Mouse (Mus musculus) layer of hippocampus, adult 8-10 months (tissue): ENCODE data around the gene Tc2n. TPM values are rescaled to one million over a fixed set of nuclear protein-coding genes. Genes with fewer than 3 reads are reported as not detected.
"Not testable (repeated sequence)": the region's sequence is repeated elsewhere in the genome, so short reads cannot be mapped to it uniquely, and the experiment has no call there.

Source experiments
- DNase-seq, 2 experiments: peaks; one replicate each; pipeline ENCODE4 v3.0.0; 2022; ENCODE audit warnings: low spot score in 2 of 2
- total RNA-seq, 4 experiments: library from RNA; stranded (reverse); gene quantifications; 2 replicates each; pipeline ENCODE4 v1.2.4; 2022

Gene Tc2n
- total RNA-seq = 1 to 10 TPM in 1 of 4 experiments, under 1 TPM in 3; 0.12 to 1.1 (median 0.66) TPM

DNA sequence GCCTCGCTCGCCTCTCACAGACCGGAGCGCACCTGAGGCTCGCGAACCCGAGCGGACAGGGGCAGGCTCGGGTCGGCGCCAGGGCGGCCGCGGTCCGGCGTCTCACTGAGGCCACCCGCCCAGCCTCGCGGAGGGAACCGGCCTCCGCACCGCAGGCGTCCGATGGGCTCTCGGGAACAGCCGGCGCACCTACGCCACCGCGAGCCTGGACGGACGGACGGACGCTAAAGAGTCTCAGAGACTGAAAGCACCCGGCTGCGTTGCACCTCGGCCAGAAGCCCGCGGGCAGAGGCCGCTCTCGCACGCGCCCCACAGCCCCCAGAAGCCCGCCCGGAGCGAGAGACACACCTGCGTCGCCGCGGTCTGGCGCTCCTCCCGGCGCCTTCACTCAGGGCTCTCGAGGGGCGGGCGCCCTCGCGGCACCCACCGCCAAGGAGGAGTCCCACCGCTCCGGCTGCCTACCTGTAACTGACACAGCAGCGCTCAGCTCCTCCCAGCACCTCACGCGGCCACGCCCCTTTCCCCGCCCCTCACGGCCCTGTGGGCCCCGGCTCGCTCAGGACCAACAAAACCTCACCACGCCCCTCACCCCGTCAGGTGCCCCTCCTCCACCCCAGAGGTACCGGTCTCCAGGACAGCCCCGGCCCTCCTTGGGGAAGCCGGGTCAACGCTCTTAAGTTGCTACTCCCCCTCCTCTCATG is at the start of gene Tc2n:
Gene Tc2n, minus strand, starts transcription at position 470 of the 701 bp plus-strand sequence.
- DNase-seq = peak; percentile 3 to 7

DNA sequence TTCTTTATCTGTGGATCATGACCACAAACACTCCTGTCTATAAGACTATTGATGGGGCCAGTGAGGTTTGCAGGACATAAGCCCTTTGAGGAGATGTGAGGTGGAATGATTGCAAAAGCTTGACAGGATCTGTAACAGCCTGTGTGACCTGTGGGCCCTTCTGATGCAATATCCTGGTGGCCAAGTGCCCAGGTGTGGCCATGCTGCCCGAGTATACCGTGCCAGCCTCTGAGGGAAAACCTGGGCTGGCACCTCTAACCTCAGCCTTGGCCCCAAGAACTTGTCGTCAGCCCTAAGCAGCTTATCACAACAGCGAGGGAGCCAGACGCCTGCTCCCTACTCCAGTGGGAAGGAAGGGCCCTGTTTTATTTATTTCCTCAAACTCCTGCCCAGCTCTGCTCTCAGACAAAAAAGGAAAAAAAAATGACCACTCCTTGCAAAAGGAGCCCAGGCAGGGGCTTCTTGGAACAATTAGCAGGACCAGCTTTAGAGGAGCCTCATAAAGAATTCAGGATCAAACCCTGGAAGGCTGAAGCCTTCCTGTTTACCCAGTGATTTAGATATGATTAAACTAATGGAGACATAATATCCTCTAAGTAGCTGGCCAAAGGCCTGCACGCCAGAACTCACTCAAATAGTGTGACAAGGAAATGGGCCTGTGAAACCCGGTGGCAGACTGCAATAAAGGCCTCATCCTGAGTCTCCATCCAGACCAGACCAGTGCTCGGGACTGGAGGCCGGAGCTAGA is 49.2 kb upstream of the Tc2n start:
- no peak for DNase-seq

DNA sequence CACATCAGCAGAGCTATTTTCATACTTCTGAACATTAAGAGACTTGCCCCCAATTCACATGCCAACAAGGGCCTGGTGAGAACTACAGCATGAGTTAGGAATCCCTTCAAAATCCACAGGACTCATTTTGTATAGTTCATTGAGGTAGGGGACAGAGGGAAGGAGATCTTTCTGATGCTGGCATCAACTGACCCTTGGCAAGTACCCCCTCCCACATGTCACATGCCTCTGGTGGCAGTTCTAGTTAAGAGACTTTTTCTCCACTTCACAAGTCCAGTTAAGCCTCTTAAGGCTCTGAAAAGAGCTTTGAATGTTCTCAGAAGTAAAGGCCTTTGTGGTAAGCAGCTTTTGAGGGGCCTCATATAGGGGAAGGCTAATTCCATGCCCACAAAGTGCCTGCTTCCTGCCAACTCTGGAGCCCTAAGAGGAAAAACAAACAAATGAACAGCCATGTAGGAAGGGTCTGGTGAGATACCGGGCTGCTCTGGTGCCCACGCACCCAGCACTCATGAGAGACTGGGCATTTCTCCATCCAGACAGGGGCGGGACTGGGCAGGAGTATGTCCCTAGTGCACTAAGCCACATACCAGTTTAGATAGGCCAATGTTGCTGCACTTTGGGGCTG is 48.0 kb upstream of the Tc2n start:
- no peak for DNase-seq

DNA sequence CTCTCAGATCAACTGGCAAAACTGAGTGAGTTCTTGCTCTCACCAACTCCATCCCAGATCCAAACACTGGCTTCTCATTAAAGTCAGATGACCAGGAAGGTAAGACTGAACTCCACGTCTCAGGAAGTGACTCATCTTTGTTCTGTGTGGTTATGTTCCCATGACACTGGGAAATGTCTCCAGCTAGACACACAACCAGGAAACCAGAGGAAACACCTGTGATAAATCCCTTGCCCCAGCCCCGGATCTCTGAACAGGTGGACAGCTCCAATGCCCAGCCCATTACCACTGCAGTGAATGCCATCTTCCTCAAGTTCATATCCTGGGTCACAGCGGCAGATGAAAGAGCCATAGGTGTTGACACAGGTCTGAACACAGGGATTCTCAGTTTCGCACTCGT is 46.5 kb upstream of the Tc2n start:
- no peak for DNase-seq

DNA sequence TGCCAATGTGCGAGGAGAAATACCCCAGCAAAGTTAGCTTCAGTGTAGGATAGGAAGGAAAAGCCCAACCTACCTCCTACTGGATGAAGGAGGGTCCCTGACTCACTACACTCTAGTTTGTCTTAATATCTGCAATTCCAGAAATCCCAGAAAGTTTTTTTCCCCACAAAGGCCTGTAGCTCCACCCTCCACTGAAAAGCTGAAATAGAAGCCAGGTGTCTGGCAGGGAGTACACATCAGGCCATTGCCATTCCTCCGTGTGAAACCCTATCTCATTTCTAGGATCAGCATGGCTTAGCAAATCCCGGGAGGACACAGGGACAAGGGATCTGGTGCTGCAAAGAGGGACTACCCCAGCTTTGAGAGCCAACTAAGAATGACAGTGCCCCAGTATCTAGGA is 44.7 kb upstream of the Tc2n start:
- no peak for DNase-seq

DNA sequence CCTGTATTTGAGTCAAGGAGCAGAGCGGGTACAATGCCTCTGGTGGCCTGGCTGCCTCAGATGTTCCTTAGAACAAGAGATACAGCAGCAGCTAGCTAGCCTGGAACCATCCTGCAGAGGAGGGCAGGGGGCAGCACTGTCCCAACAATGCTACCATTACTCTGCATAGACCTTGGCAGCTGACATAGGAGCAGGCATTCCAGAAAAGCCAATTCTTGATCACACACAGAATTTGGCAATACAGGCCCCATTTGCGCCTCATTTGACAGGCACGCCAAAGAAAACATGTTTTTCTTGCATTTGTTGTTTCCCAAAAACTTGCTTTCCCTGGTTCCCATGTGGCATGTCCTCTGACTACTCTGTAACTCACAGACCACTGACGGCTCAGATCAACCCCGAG is 43.7 kb upstream of the Tc2n start:
- DNase-seq = no peak

DNA sequence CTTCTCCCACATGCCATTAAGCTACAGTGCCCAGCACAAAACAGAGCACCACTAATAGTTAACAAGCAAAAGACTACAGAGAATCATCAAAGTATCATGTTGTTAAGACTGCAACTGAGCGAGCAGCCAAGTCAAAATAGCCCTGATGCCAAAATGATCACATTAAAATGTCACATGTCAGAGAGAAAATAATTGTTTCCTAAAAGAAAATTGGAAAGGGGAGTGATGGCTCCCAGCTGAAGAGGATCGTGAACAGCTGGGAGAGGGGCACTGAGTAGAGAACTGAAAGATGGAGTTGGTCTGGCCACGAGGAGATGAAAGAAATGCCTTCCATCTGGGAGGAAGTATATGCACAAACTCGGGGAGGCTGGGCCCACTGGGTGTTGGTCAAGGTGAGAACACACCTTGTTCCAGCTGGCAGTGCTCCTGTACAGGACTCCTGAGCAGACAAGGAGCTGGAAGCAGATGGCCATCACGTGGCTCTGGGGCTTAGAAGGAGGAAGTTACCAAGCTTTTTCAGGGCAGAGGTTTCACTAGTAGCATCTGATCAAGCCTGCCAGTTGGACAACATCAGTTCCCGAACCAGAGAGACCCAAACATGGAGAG is 41.2 kb upstream of the Tc2n start:
- DNase-seq = no peak

DNA sequence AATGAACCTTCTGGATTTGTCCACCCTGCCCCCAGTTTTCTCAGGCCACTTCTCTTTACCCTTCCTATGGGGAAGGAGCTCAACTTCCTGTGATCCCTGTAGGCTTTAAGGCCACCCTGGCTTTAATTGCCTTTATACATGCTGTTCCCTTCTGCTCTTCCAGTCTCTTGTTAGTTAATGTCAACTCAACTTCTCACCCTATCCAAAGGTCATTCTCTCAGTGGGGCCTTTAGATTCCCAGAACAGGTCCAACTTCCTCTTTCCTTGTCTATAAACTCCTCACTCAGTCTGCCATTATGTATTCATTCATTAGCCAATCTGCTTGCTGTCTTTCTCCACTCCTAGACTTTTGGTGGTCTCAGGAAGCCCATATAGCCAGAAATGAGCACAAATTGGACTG is 40.4 kb upstream of the Tc2n start:
- no peak for DNase-seq

DNA sequence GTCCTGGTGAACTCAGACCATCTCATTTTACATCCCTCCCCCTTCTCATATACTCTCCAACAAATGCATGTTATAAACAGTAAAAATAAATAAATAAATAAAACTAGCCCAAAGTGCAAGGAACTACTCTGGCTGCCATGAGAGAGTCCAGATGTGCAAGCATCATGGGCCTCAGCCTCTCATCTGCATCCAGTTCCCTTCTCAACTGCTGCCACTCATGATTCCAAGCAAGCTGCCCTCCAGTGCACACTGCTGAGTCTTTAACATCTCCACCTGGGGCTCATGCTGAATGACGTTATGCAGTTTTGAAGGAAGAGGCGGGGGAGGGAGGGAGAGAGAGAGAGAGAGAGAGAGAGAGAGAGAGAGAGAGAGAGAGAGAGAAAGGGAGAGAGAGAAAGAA is 24.1 kb upstream of the Tc2n start:
- no peak for DNase-seq

DNA sequence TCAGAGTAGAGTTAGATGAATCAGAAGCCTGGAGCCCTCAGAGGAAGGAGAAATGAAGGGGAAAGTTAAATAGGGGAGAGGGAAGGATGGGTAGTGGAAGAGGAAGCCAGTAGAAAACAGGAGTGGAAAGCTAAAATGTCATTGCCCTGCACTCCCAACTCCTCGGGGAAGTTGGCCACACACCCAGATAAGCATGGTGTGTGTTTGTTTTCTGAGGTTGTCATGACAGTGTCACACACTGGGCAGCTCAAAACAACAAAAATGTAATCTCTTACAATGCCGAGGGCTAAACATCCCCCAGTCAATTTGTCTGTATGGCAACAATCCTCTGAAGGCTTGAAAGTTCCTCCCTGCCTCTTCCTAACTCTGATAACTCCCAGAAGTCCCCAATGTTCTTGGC is 22.2 kb upstream of the Tc2n start:
- no peak for DNase-seq

DNA sequence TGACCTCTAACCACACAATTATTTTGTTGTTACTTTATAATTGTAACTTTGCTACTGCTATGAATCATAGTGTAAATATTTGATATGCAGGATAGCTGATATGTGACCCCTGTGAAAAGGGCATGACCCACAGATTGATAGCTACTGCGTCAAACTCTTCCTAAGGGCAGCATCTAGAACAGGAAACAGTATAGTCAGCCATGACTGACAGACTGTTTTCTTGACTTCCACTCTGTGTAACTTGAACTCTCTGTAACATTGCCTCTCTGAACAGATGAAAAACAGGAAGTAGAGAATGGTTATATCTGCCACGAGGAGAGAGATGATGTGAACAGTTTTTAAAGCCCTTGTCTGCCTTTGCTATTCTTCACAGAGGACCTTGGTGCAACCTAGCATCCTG is 21.7 kb upstream of the Tc2n start:
- DNase-seq = no peak

DNA sequence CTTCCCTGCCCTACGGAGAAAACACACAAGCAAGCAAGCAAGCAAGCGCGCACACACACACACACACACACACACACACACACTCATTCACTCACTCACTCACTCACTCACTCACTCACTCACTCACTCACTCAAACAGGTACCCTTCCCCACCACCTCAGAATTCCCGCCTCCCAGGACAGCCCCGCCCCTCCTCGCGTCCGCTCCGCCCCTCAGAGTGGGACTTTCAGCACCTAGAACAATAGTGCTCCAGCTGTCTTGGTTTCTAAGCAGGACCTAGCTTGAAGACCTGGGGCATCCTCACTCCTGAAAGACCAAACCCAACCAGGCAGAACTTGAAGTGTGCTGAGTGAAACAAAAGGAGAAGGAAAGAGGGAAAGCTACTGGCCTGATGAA is 430 bp upstream of the Tc2n start:
- DNase-seq = no peak

DNA sequence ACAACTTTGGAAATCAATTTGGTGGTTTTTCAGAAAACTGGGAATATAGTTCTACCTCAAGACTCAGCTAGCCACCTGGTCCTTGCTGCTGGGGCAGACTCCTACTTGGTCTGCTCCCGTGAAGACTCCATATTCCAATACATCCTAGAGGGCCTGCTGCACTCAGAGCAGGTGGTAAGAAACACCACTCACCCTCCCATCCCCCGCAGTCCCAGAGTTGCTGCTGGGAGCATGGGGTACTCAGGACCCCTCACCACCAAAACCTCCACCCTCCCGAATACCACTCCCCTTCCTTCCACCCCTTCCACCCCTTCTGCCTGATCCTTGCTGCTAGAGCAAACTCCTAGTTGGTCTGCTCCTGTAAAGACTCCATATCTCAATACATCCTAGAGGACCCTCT is 19.1 kb downstream of the Tc2n start:
- no peak for DNase-seq

DNA sequence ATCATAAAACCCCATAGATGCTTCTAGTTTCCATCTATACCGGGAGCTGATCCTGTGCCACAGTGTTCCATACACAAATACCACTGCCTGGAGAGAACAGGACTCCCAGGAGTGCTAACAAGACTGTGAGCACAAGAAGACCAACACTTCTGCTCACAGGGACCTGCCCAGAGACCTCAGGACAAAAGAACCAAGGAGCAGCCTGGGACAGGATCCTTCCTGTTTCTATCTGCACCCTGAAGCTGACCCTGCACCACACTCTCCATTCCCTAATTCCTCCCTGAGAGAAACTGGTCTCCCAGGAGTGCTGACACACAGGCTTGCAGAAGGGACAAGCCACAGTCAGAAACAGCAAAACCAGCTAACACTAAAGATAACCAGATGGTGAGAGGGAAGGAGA is 21.8 kb downstream of the Tc2n start:
- DNase-seq = no peak

DNA sequence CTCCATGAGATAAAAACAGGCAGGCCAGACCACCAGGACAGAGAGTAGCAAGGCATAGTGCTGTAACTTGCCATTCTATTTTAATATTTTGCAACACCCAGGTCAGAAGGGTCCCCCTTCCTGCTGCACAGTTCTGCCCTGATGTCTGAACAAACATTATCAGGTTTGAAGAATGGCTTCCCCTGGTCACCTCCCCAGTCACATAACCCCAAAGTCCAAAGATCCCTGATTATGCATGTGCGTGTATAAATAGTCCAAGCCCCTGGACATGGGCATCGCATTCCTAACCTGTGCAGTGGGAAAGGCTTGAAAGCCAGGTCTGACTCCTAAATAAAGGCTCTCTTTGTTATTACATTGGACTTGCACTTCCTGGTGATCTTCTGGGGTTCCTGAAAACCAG is 37.8 kb downstream of the Tc2n start:
- no peak for DNase-seq

DNA sequence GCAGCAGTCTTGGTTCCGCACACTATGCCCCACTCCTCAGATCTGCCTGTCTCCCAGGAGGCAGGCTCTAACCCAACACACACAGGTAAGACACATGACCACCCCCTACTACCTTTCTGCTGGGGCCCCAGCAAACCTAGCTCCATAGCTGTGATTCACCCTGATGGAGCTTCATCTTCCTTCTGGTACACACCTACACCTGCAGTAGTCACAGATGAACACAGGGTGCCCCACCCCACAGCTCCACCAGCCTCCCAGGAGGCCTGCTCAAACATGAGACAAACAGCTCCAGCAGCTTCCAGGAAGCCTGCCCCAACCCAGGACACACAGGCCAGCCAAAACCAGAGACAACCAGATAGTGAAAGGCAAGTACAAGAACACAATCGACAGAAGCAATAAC is 50.8 kb downstream of the Tc2n start:
- DNase-seq = no peak

DNA sequence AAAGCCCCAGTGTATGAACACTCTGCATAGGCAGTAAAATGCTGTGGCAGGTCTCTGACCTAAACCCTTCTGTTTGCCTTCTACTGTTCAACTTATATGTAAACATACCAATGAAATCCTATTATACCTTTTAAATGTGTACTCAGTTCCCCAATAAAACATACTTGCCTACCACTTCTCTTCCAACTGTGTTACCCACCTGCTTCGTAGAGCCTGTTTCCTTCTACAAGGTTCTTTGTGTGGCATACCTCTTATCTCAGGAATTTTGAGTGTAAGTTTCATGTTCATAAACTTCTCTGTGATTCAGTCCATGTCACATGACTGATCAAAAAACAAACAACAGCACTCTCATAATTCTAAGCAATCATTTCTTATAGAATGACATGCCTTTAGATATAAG is 85.2 kb downstream of the Tc2n start:
- DNase-seq = no peak

DNA sequence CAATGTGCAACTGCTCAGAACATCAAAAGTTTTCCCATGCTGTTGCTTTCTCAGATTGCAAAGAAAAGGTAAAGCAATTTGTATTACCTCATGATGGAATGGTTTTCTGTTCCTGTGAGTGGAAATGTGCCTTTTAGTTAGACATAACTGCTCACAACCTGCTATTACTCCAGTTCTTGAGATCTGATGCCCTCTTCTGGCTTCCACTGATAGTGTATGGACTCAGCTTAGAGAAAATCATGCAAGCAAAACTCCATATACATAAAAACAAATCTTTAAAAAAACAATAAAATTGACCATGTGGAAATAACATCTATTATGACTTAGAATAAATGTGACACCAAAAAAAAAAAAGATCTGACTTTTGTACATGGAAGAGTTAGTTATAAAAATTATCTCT is 111.7 kb downstream of the Tc2n start:
- not testable (repeated sequence) for DNase-seq
